Mouse (Mus musculus): ENCODE measurements at regions not wholly inside any gene's neighbourhood (a gene's known extent, or its start where the extent isn't known, plus 50 kb on each side); places are given as distances from the start of the nearest gene placed in this dataset.

DNA sequence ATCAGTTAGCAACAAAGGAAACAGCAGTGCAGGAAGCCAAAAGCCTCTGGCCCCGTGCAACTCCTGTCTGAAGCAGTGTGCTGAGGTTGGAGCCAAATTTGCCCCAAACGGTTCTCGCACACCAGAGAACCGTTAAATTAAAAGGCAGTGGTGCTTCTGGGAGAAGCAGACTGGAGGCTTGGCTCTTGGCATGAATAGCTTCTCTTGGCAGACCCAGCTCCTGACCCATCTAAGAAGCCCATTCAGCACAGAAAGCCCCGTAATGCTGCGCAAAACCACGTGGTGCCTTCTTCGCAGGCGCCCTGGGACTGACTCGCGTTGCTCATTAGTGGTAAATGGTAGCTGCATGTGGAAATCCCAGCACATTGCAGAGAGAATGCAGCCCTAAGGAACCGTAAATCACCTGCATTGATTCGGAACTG, 340.2 kb upstream of the Slc24a2 start:
- no peak overlapping the region for H3K27ac ChIP-seq (ENCODE audit: control insufficient read depth, insufficient read depth, low read depth, low read length)
- H3K4me3 ChIP-seq (ENCODE audit: control insufficient read depth, low read depth, low read length): no peak overlapping the region
- H3K27me3 ChIP-seq (ENCODE audit: control insufficient read depth, insufficient read depth, low read length): no peaks in the 10 kb centered on the region
- H3K4me1 ChIP-seq (ENCODE audit: control insufficient read depth, insufficient read depth, low read length): no peaks in the 10 kb centered on the region; the same call in 1 of the 2 replicates
- H3K36me3 ChIP-seq (ENCODE audit: control insufficient read depth, insufficient read depth, low read length): no peaks in the 10 kb centered on the region
- no peak for TF ChIP-seq POLR2A (IDR thresholded peaks at IDR 0.05; ENCODE audit: control insufficient read depth, low read depth, low read length)

DNA sequence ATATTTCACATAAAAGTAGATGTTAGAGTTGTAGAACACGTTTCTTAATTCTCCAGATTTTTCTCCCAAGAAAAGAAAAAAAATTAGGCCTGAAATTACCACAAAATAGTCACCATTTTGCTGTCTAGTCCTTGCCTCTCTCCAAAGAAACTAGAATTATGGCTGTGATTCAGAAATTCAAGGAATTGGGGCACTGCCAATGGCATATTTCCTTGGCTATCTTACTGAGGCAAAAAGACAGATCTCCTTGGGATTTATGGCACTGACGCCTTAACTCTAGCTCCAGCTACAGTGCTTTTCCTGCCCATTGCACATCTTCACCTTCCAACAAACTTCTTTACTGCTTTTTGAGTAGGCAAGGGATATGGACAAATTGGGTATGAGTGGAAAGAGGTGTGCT, 336.3 kb upstream of the Slc24a2 start:
- no peaks in the 10 kb centered on the region for H3K27me3 ChIP-seq (ENCODE audit: control insufficient read depth, insufficient read depth, low read length)
- no peak overlapping the region for H3K27ac ChIP-seq (ENCODE audit: control insufficient read depth, insufficient read depth, low read depth, low read length)
- no peaks in the 10 kb centered on the region for H3K36me3 ChIP-seq (ENCODE audit: control insufficient read depth, insufficient read depth, low read length)
- TF ChIP-seq POLR2A (IDR thresholded peaks at IDR 0.05; ENCODE audit: control insufficient read depth, low read depth, low read length): no peak
- TF ChIP-seq CTCF (IDR thresholded peaks at IDR 0.05; ENCODE audit: control insufficient read depth, insufficient read depth, insufficient replicate concordance, low read depth, low read length): no peak
- no peak overlapping the region for H3K4me3 ChIP-seq (ENCODE audit: control insufficient read depth, low read depth, low read length)
- H3K4me1 ChIP-seq (ENCODE audit: control insufficient read depth, insufficient read depth, low read length): no peaks in the 10 kb centered on the region; the same call in 1 of the 2 replicates

DNA sequence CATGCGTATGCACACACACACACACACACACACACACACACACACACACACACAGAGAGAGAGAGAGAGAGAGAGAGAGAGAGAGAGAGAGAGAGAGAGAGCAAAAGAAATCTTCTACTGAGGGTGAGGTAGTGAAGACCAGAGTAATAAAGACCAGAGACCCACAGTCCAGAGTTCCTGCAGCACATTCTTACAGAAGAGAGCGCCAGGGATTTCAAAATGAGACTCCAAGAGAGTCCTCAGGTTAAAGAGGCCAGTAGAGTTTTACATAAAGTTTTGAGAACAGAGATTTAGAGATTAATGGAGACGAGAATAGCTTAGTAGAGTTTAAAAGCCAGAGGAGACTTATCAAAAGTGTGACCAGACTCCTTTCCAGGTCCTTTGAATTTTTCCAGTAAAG, 324.6 kb upstream of the Slc24a2 start:
- TF ChIP-seq POLR2A (IDR thresholded peaks at IDR 0.05; ENCODE audit: control insufficient read depth, low read depth, low read length) (no peak), CTCF (IDR thresholded peaks at IDR 0.05; ENCODE audit: control insufficient read depth, insufficient read depth, insufficient replicate concordance, low read depth, low read length) (no peak)
- H3K27me3 ChIP-seq (ENCODE audit: control insufficient read depth, insufficient read depth, low read length): no peaks in the 10 kb centered on the region
- no peaks in the 10 kb centered on the region for H3K4me1 ChIP-seq (ENCODE audit: control insufficient read depth, insufficient read depth, low read length)
- H3K27ac ChIP-seq (ENCODE audit: control insufficient read depth, insufficient read depth, low read depth, low read length): no peak overlapping the region
- no peak overlapping the region for H3K4me3 ChIP-seq (ENCODE audit: control insufficient read depth, low read depth, low read length)
- no peaks in the 10 kb centered on the region for H3K36me3 ChIP-seq (ENCODE audit: control insufficient read depth, insufficient read depth, low read length)
